Mouse (Mus musculus): ENCODE measurements at regions not wholly inside any gene's neighbourhood (a gene's known extent, or its start where the extent isn't known, plus 50 kb on each side); places are given as distances from the start of the nearest gene placed in this dataset.
"Not testable (repeated sequence)": the region's sequence is repeated elsewhere in the genome, so short reads cannot be mapped to it uniquely, and the experiment has no call there.

GRCm38 (mm10) chr2:84042793-84043192 is 52.4 kb downstream of the Gm13691 start:
- DNase-seq, result no peak

- DNase-seq, result no peak
Measured at GRCm38 (mm10) chr2:84048398-84049140, 58.2 kb downstream of the Gm13691 start.

- DNase-seq, result no peak
Measured at GRCm38 (mm10) chr2:84051883-84052331, 61.6 kb downstream of the Gm13691 start.

- DNase-seq, result no peak
Measured at GRCm38 (mm10) chr2:84059246-84059645, 68.9 kb downstream of the Gm13691 start.

GRCm38 (mm10) chr2:84061221-84061620 is 70.9 kb downstream of the Gm13691 start:
- DNase-seq, result no peak

- DNase-seq, result no peak
Measured at GRCm38 (mm10) chr2:84064371-84064770, 74.0 kb downstream of the Gm13691 start.

- no peak for DNase-seq
Measured at GRCm38 (mm10) chr2:84065061-84065460, 74.7 kb downstream of the Gm13691 start.

- DNase-seq, result no peak
Measured at GRCm38 (mm10) chr2:84065749-84066148, 75.4 kb downstream of the Gm13691 start.

- DNase-seq, result no peak
Measured at GRCm38 (mm10) chr2:84066151-84066693, 75.9 kb downstream of the Gm13691 start.

GRCm38 (mm10) chr2:84066785-84067526 is 76.6 kb downstream of the Gm13691 start:
- DNase-seq, result no peak

- no peak for DNase-seq
Measured at GRCm38 (mm10) chr2:84068617-84069016, 78.3 kb downstream of the Gm13691 start.

GRCm38 (mm10) chr2:84069411-84069810 is 79.1 kb downstream of the Gm13691 start:
- DNase-seq, result not testable (repeated sequence)

- no peak for DNase-seq
Measured at GRCm38 (mm10) chr2:84072881-84073583, 82.7 kb downstream of the Gm13691 start.

GRCm38 (mm10) chr2:84075944-84076343 is 85.6 kb downstream of the Gm13691 start:
- no peak for DNase-seq

GRCm38 (mm10) chr2:84079284-84079683 is 88.9 kb downstream of the Gm13691 start:
- no peak for DNase-seq

GRCm38 (mm10) chr2:84080228-84080627 is 89.9 kb downstream of the Gm13691 start:
- DNase-seq, result no peak

- DNase-seq, result no peak
Measured at GRCm38 (mm10) chr2:84094751-84095150, 104.4 kb downstream of the Gm13691 start.

- DNase-seq, result no peak
Measured at GRCm38 (mm10) chr2:84098746-84099145, 108.4 kb downstream of the Gm13691 start.

GRCm38 (mm10) chr2:84113562-84113961 is 123.2 kb downstream of the Gm13691 start:
- no peak for DNase-seq

GRCm38 (mm10) chr2:84119839-84120238 is 129.5 kb downstream of the Gm13691 start:
- no peak for DNase-seq

- DNase-seq, result peak in 1 of 2 experiments; percentile 7
Measured at GRCm38 (mm10) chr2:84127586-84127985, 137.2 kb downstream of the Gm13691 start.

- no peak for DNase-seq
Measured at GRCm38 (mm10) chr2:84161742-84162141, 171.4 kb downstream of the Gm13691 start.

GRCm38 (mm10) chr2:84173450-84173849 is 183.1 kb downstream of the Gm13691 start:
- no peak for DNase-seq

All from cerebellum, postnatal 36 days (tissue).